Mouse (Mus musculus) CH12.LX (cell line): ENCODE results near the gene Iqschfp. TPM values are rescaled to one million over a fixed set of nuclear protein-coding genes. Genes with fewer than 3 reads are reported as not detected.

Experiments
- DNase-seq: peaks from one replicate; pipeline ENCODE4 v3.0.0-alpha.2; 2013; ENCODE audit errors: extremely low read depth
- H3K27ac ChIP-seq: 2 replicates; pipeline ENCODE4 v1.5.1; 2012; ENCODE audit warnings: low read depth, mild to moderate bottlenecking, control low read depth, moderate library complexity; ENCODE audit not compliant: insufficient read depth
- H3K27me3 ChIP-seq: replicated peaks from 2 replicates; pipeline ENCODE3; 2012; ENCODE audit warnings: inconsistent platforms
- H3K36me3 ChIP-seq, 2 experiments: replicated peaks in 1 of 2; 2 replicates each; pipeline versions ENCODE3 to v1.6.1; 2012; ENCODE audit warnings: inconsistent platforms in 1 of 2, low read length in 1 of 2, mild to moderate bottlenecking in 1 of 2, mixed read lengths in 1 of 2, moderate library complexity in 1 of 2; ENCODE audit not compliant: control insufficient read depth in 1 of 2, insufficient read depth in 1 of 2
- H3K4me1 ChIP-seq, 2 experiments: 2 replicates each; pipeline ENCODE4 v1.6.1; 2012; ENCODE audit warnings: inconsistent platforms in 1 of 2, moderate library complexity in 1 of 2; ENCODE audit not compliant: insufficient read depth in 2 of 2, control insufficient read depth in 1 of 2
- H3K4me2 ChIP-seq: 2 replicates; pipeline ENCODE4 v1.6.1; 2012; ENCODE audit warnings: low read depth, mild to moderate bottlenecking, control low read depth; ENCODE audit not compliant: poor library complexity, insufficient read depth, severe bottlenecking
- H3K4me3 ChIP-seq, 3 experiments: fragments of 150-350 bp in 1 of 3; sonication (generic) in 1 of 3; replicated peaks in 1 of 3; 2 replicates each; pipeline versions ENCODE3 to v1.5.1; 2011 to 2012; ENCODE audit warnings: low read depth in 2 of 3, low read length in 2 of 3, mild to moderate bottlenecking in 2 of 3, moderate library complexity in 2 of 3, control low read depth in 1 of 3, improper control_type of control experiment in 1 of 3, inconsistent platforms in 1 of 3, mixed read lengths in 1 of 3; ENCODE audit not compliant: poor library complexity in 1 of 3
- H3K79me2 ChIP-seq: replicated peaks from 2 replicates; pipeline ENCODE4 v1.6.1; 2012; ENCODE audit warnings: mild to moderate bottlenecking, moderate library complexity; ENCODE audit not compliant: control insufficient read depth, poor library complexity, insufficient read depth, severe bottlenecking; ENCODE audit errors: extremely low read depth
- H3K9ac ChIP-seq: 2 replicates; pipeline ENCODE4 v1.6.1; 2012; ENCODE audit warnings: low read depth, mild to moderate bottlenecking, control low read depth, moderate library complexity; ENCODE audit not compliant: insufficient read depth
- H3K9me3 ChIP-seq: replicated peaks from 2 replicates; pipeline ENCODE3; 2012; ENCODE audit warnings: low read length, inconsistent platforms, mixed read lengths
- BHLHE40 ChIP-seq: IDR thresholded peaks from 2 replicates; pipeline ENCODE4 v1.6.1; 2011; ENCODE audit warnings: mild to moderate bottlenecking, low read depth, low read length, improper control_type of control experiment
- CHD1 ChIP-seq: IDR thresholded peaks from 2 replicates; pipeline ENCODE4 v1.6.1; 2012; ENCODE audit warnings: low read depth, low read length, improper control_type of control experiment, inconsistent platforms
- CHD2 ChIP-seq: IDR thresholded peaks from 2 replicates; pipeline ENCODE4 v1.6.1; 2011; ENCODE audit warnings: low read length, improper control_type of control experiment
- CTCF ChIP-seq, 2 experiments: IDR thresholded peaks in 1 of 2; conservative IDR thresholded peaks in 1 of 2; 2 replicates each; pipeline ENCODE4 v1.5.1; 2011 to 2012; ENCODE audit warnings: low read depth in 2 of 2, low read length in 2 of 2, improper control_type of control experiment in 1 of 2, inconsistent platforms in 1 of 2, mild to moderate bottlenecking in 1 of 2, moderate library complexity in 1 of 2
- E2F4 ChIP-seq: IDR thresholded peaks from 2 replicates; pipeline ENCODE4 v1.6.1; 2011; ENCODE audit warnings: low read depth, low read length, improper control_type of control experiment; ENCODE audit not compliant: insufficient replicate concordance
- ELF1 ChIP-seq: IDR thresholded peaks from 2 replicates; pipeline ENCODE4 v1.6.1; 2014; ENCODE audit warnings: low read depth, mild to moderate bottlenecking, inconsistent platforms, low read length, improper control_type of control experiment
- EP300 ChIP-seq: IDR thresholded peaks from 2 replicates; pipeline ENCODE4 v1.6.1; 2011; ENCODE audit warnings: low read length, improper control_type of control experiment
- ETS1 ChIP-seq: conservative IDR thresholded peaks from 2 replicates; pipeline ENCODE4 v1.6.1; 2012; ENCODE audit warnings: low read depth, mild to moderate bottlenecking, inconsistent platforms, low read length, improper control_type of control experiment, moderate library complexity
- HCFC1 ChIP-seq: IDR thresholded peaks from 2 replicates; pipeline ENCODE4 v1.6.1; 2012; ENCODE audit warnings: low read depth, mild to moderate bottlenecking, inconsistent platforms, low read length, improper control_type of control experiment
- IRF4 ChIP-seq: IDR thresholded peaks from 2 replicates; pipeline ENCODE4 v1.6.1; 2014; ENCODE audit warnings: low read depth, mild to moderate bottlenecking, inconsistent platforms, low read length, improper control_type of control experiment
- JUN ChIP-seq: IDR thresholded peaks from 2 replicates; pipeline ENCODE4 v1.6.1; 2011; ENCODE audit warnings: low read depth, mild to moderate bottlenecking, low read length, improper control_type of control experiment, moderate library complexity; ENCODE audit not compliant: insufficient read depth
- JUND ChIP-seq: conservative IDR thresholded peaks from 2 replicates; pipeline ENCODE4 v1.6.1; 2011; ENCODE audit warnings: low read depth, low read length, improper control_type of control experiment
- KAT2A ChIP-seq: IDR thresholded peaks from 2 replicates; pipeline ENCODE4 v1.6.1; 2012; ENCODE audit warnings: low read length, improper control_type of control experiment, inconsistent platforms; ENCODE audit not compliant: insufficient replicate concordance
- MAFK ChIP-seq: IDR thresholded peaks from 2 replicates; pipeline ENCODE4 v1.6.1; 2011; ENCODE audit warnings: low read length, improper control_type of control experiment; ENCODE audit not compliant: insufficient replicate concordance
- MAX ChIP-seq: IDR thresholded peaks from 2 replicates; pipeline ENCODE4 v1.6.1; 2011; ENCODE audit warnings: low read length, improper control_type of control experiment
- MXI1 ChIP-seq: IDR thresholded peaks from 2 replicates; pipeline ENCODE4 v1.6.1; 2011; ENCODE audit warnings: mild to moderate bottlenecking, low read depth, low read length, improper control_type of control experiment
- MYC ChIP-seq: IDR thresholded peaks from 2 replicates; pipeline ENCODE4 v1.6.1; 2011; ENCODE audit warnings: low read depth, mild to moderate bottlenecking, improper control_type of control experiment, low read length
- NELFE ChIP-seq: IDR thresholded peaks from 2 replicates; pipeline ENCODE4 v1.6.1; 2011; ENCODE audit warnings: low read depth, low read length, improper control_type of control experiment
- NRF1 ChIP-seq: IDR thresholded peaks from 2 replicates; pipeline ENCODE4 v1.6.1; 2014; ENCODE audit warnings: low read depth, mild to moderate bottlenecking, inconsistent platforms, low read length, improper control_type of control experiment, moderate library complexity
- PAX5 ChIP-seq: IDR thresholded peaks from 2 replicates; pipeline ENCODE4 v1.6.1; 2012; ENCODE audit warnings: low read length, inconsistent platforms, mixed read lengths
- POLR2A ChIP-seq: IDR thresholded peaks from 2 replicates; pipeline ENCODE4 v1.6.1; 2011; ENCODE audit warnings: low read depth, mild to moderate bottlenecking, improper control_type of control experiment, low read length
- POLR2AphosphoS2 ChIP-seq: IDR thresholded peaks from 2 replicates; pipeline ENCODE4 v1.6.1; 2011; ENCODE audit warnings: low read depth, low read length, improper control_type of control experiment
- RAD21 ChIP-seq: IDR thresholded peaks from 2 replicates; pipeline ENCODE4 v1.6.1; 2011; ENCODE audit warnings: low read depth, mild to moderate bottlenecking, low read length, improper control_type of control experiment, moderate library complexity
- SIN3A ChIP-seq: IDR thresholded peaks from 2 replicates; pipeline ENCODE4 v1.6.1; 2012; ENCODE audit warnings: low read length, improper control_type of control experiment, inconsistent platforms
- SMC3 ChIP-seq: IDR thresholded peaks from 2 replicates; pipeline ENCODE4 v1.6.1; 2011; ENCODE audit warnings: low read depth, low read length, improper control_type of control experiment
- TBP ChIP-seq: conservative IDR thresholded peaks from 2 replicates; pipeline ENCODE4 v1.6.1; 2011; ENCODE audit warnings: low read depth, low read length, improper control_type of control experiment
- UBTF ChIP-seq: IDR thresholded peaks from 2 replicates; pipeline ENCODE4 v1.6.1; 2012; ENCODE audit warnings: low read depth, mild to moderate bottlenecking, inconsistent platforms, low read length, improper control_type of control experiment, moderate library complexity
- USF1 ChIP-seq: IDR thresholded peaks from 2 replicates; pipeline ENCODE4 v1.6.1; 2014; ENCODE audit warnings: low read depth, mild to moderate bottlenecking, inconsistent platforms, low read length, improper control_type of control experiment
- USF2 ChIP-seq: conservative IDR thresholded peaks from 2 replicates; pipeline ENCODE4 v1.6.1; 2011; ENCODE audit warnings: low read depth, low read length, improper control_type of control experiment
- ZKSCAN1 ChIP-seq: IDR thresholded peaks from 2 replicates; pipeline ENCODE4 v1.6.1; 2012; ENCODE audit warnings: low read depth, inconsistent platforms, low read length, improper control_type of control experiment, borderline replicate concordance
- ZMIZ1 ChIP-seq: IDR thresholded peaks from 2 replicates; pipeline ENCODE4 v1.6.1; 2012; ENCODE audit warnings: low read depth, mild to moderate bottlenecking, inconsistent platforms, low read length, improper control_type of control experiment
- ZNF384 ChIP-seq: IDR thresholded peaks from 2 replicates; pipeline ENCODE4 v1.6.1; 2012; ENCODE audit warnings: low read depth, low read length, improper control_type of control experiment, inconsistent platforms
- dilution Hi-C: fragments of 300-500 bp; cut with MboI; formaldehyde crosslinking; loops from 2 replicates; pipeline ENCODE4 v1.14.3; 2020; ENCODE audit warnings: low sequenced_read_pairs; ENCODE audit not compliant: extremely low pct_unique_long_range_greater_than_20kb, extremely low pct_ligation_motif_present
- in situ Hi-C: fragments of 300-500 bp; cut with MboI; formaldehyde crosslinking; loops from 3 replicates; pipeline ENCODE4 v1.14.3; 2019; ENCODE audit warnings: low sequenced_read_pairs, low pct_ligation_motif_present, low pct_unique_long_range_greater_than_20kb, mixed read lengths
- polyA plus RNA-seq: library from polyadenylated mRNA; unstranded; fragments of >175 nt; gene quantifications from 2 replicates; pipeline ENCODE4 v1.2.1, GENCODE M21; 2012; ENCODE audit warnings: low read depth; ENCODE audit not compliant: insufficient read length
- total RNA-seq, 2 experiments: library from RNA; depleted of rRNA; stranded (reverse); fragments of 300-350 nt in 1 of 2; fragments of >200 nt in 1 of 2; gene quantifications; 2 replicates each; pipeline ENCODE4 v1.2.3; 2012 to 2014

Gene Iqschfp
- total and polyA plus RNA-seq, 3 experiments: 0.13 to 0.25 TPM; not detected in 1

DNA sequence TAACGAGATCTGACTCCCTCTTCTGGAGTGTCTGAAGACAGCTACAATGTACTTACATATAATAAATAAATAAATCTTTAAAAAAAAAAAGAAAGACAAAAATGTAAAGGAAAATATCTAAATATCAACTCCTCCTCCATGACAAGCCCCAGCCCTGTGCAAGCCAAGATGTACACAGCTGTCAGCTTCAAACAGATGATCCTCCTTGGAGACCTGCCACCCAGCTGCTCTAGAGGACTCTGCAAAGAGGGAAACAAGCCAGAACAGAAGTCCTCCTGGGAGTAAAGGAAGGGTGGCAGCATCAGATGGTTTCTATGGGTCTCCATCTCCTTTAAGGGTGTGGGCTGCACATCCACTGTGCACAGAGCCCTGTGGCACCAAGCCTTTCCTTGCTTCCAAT is 480.9 kb downstream of the Iqschfp start:
- Histone ChIP-seq H3K9ac (no peak overlapping the region), H3K27ac (no peak overlapping the region), H3K4me1 (no peaks in the 10 kb centered on the region), H3K36me3 (no peaks in the 10 kb centered on the region), H3K79me2 (no peaks in the 10 kb centered on the region), H3K27me3 (no peaks in the 10 kb centered on the region), H3K9me3 (no peaks in the 10 kb centered on the region), H3K4me2 (no peak overlapping the region), H3K4me3 (no peak overlapping the region)
- DNase-seq: no peak
- in situ Hi-C loops: no loop called here
- dilution Hi-C loops: no loop called here
- TF ChIP-seq UBTF (no peak), POLR2AphosphoS2 (no peak), HCFC1 (no peak), ZMIZ1 (no peak), IRF4 (no peak), CHD1 (no peak), PAX5 (no peak), E2F4 (no peak), USF2 (no peak), POLR2A (no peak), BHLHE40 (no peak), TBP (no peak), MYC (no peak), MAX (no peak), CHD2 (no peak), SIN3A (no peak), CTCF (conservative IDR thresholded peaks at IDR 0.05 in 1 of 2, IDR thresholded peaks at IDR 0.05 in 1 of 2; ENCODE audit: low read depth in 2 of 2, low read length in 2 of 2) (no peak), RAD21 (no peak), JUND (no peak)

DNA sequence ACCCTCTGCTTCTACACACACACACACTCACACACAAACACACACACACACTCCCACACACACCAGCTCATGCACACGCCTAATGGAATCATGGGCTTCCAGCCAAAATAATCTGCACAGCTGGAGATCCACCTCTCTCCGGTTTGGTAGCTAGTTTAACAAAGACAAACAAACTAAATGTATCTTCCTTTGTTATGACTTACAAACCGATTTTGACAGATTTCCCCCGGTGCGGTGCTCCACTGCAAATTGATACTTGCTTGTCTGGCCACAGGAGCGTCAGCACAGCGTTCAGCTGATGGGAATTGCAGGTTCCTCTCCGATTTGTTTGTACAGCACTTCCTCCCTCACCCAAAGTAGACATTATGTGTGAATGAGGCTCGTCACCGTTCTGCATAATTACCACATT is 483.1 kb downstream of the Iqschfp start:
- no peaks in the 10 kb centered on the region for H3K9me3 ChIP-seq
- no peaks in the 10 kb centered on the region for H3K79me2 ChIP-seq
- peaks cover 0 to 11% of the 10 kb centered on the region in 2 experiments; a peak in 2 of 4 replicates for H3K4me1 ChIP-seq
- no peaks in the 10 kb centered on the region for H3K36me3 ChIP-seq
- H3K4me3 ChIP-seq: no peak overlapping the region
- DNase-seq: no peak
- no peak overlapping the region for H3K9ac ChIP-seq
- H3K27me3 ChIP-seq: no peaks in the 10 kb centered on the region
- in situ Hi-C loops: no loop called here
- no peak overlapping the region for H3K27ac ChIP-seq
- H3K4me2 ChIP-seq: no peak overlapping the region
- TF ChIP-seq ZNF384 (no peak), ELF1 (no peak), NRF1 (no peak), NELFE (no peak), ZKSCAN1 (no peak), USF2 (no peak), POLR2A (no peak), EP300 (no peak), MYC (no peak), ETS1 (no peak), JUN (no peak), MXI1 (no peak), KAT2A (no peak), USF1 (no peak), SMC3 (no peak), TBP (no peak), MAFK (no peak), POLR2AphosphoS2 (no peak), CHD1 (no peak)
- dilution Hi-C loops: no loop called here
